Mouse (Mus musculus) induced T-regulatory cell, adult 2 months (primary cell): ENCODE results near the gene Fam160b1.

Experiments used
- DNase-seq: peaks from one replicate; pipeline ENCODE4 v3.0.0-alpha.2; 2012; ENCODE audit warnings: low read depth

The Fam160b1 gene

DNA sequence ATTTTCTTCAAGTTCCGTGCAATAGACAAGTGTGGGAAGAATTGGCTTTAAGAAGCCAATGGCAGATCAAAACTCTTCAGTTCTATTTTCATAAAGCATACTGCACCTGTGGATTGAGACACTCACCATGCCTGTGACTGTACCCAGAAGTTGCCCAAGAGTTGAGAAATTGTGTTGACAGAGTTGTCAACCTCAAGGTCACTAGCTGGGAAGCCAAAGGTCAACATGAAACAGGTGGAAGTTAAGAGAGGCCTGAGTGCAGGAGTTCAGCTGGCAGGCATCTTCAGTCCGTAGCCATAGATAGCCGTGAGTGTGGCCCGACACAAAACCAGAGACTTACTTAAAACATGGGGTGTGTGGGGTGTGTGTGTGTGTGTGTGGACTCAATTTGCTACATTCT, 6.7 kb downstream of the Fam160b1 start:
- no peak for DNase-seq

DNA sequence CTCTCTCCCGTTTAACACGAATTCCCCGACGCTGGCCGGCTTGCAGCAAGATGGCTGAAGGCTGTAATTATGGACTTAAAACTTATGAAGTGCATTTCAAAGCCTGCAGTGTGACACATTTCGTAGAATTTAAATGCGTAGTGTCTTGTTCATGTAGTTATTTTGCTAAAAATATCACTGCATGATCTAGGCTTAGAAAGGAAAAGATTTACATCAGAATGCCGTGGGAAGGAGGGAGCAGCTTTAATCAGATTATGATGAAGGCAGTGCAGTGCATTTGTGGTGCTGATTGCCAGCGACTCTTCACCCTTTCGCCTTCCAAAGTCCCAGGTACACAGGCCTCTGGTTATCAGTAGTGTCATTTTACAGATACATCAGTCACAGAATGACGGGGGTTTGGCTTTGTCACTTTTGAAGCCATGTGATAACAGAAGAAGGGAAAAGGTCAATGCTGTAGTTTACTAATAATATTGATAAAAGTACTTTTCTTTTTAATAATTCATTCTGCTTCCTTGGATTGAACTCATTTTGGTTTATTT, 7.4 kb downstream of the Fam160b1 start:
- DNase-seq, result no peak

DNA sequence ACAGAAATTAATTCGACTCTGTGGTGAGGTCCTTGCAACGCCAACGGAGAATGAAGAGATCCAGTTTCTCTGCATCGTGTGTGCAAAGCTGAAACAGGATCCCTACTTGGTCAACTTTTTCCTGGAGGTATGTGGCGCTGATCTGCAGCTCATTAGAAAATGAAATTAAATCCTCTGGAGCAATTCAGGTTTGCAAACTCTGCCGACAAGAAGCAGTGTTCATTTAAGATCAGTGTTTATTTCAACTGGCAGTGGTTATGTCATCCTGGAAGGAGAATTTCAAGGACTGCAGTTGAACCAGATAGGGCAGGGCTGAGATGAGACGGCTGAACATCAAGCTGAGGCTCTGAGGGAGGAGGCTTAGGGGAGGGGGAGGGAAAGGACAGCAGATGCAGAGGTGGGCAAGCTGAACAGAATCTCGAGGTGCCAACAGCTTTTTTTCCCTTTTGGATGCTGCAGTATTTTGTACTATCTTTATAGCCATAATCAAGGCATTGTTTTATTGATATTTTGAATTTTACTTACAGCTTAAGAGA, 12.9 kb downstream of the Fam160b1 start:
- DNase-seq, result no peak

DNA sequence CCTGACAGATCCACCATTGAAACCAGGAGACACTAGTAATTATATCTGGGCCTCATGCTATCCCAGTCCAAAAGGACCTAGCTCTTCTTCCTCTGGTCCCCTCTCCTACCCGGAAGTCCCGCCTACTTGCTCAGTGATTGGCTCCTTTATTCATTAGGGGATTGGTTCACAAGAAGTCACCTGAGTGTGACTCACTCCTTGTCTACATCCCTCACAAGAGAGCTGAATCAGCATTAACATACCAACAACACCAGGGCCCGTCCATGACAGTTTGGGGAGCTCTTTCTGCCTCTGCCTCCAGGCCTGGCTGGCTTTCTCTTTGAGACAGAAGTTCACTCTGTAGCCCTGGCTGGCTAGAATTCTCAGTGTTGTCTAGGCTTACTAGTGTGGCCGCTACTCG, 14.7 kb downstream of the Fam160b1 start:
- peak; percentile 32 for DNase-seq

DNA sequence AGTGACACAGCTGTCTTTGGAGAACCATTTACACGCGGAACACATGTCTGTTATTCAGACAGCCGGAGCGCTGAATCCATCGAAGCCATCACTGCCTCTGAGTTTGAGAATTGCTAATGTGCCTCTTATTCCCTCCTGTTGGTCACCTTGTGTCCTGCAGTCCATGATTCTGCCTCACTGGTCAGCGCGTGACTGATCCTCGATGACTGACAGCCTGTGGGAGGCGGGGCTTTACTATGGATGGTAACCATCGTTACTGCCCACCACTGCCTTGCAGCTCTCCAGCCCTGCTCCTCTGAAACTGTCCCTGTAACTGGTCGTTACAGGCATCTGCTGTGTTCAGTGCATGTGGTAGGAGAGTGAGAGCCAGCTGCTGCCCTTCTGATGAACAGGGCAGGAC, 15.3 kb downstream of the Fam160b1 start:
- no peak for DNase-seq

DNA sequence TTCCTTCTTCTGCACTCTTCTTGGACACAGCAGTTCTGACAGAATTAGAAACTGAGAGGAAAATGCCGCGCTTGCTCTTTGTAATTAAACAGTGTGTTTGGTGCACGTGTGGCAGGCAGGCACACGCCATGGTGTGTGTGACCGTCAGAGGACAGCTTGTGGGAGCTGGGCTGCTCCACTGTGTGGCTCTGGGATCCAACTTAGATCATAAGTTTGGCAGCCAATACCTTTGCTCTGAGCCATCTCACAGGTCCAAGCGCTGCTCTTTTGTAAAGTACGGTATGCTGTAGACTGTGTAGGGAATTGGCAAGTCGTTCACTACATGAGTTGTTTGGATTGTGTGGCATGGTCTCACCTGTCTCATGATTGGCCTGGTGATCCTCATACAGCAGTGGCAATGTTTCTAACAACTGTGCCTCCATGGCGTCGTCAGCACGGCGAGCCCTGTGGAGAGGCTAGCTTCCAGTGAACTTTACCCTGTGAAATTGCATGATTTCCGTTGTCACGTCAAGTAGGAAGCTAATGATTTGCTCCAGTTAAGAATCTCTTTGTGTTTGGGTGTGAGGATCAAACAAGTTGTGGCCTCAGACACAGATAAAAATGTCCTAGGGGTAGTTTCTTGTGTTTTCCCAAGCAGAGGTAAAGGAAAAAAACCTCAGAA, 16.7 kb downstream of the Fam160b1 start:
- no peak for DNase-seq

DNA sequence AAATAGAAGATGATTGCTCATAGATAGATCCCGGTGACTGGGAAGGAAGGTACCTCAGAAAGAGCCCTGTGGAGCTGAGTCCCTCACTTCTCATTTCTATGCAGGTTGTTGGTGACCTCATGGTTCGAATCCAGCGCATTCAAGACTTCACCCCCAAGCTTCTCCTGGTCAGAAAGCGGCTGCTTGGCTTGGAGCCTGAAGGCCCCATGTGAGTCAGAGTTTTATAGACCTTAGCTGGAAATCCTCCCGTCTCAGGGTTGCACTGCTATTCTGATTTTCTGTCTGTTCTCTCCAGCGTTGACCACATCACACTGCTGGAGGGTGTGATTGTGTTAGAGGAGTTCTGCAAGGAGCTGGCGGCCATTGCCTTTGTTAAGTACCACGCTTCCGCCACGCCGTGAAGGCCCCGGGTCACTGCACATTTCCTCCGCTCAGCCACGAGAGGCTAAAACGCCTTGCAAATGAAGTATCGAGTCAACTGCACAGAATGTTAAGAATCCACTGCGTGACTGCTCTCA, 25.8 kb downstream of the Fam160b1 start:
- no peak for DNase-seq

DNA sequence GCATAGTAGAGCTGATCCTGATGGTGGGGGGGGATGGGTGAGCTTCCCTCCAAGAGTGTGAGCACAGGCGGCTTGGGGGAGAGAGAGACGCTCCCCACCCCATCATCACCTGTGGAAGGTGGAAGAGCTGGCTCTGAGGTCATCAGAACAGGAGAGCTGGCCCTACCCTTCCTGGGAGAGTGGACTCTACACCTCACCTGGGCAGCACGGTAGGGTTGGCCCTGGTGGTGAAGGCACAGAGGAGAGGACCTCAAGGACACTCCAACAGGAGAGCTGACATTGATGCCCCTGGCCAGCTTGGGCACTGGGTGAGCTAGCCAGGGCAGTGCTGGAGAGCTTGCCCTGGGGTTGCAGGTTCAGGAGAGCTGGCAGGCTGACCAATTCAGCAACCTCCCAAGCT, 31.1 kb downstream of the Fam160b1 start:
- no peak for DNase-seq

DNA sequence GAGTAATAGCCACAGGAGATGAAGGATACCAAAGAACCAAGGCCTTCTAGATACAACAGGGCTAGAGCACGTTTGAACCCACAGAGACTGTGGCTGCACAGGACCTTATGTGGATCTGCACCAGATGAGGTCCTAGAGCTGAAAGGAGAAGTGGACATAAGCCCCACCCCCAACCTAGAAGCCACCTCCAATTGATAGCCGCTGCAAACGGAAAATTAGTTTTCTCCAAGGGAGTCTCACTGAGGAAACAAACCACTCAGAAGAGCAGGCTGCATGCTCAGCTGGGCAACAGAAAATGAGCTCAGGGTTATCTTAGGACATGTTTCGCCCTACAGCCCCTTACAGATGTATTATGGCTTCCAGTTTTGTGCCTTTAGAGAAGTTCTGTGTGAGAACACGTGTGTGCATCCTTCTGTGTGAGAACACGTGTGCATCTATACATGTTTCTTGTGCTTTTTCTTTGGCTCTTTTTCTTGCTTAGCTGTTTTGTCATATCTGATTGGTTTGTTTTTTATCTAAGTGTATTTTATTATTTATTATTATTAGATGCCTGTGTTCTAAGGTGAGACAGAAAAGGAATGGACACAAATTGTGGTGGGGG, 33.0 kb downstream of the Fam160b1 start:
- DNase-seq, result no peak

DNA sequence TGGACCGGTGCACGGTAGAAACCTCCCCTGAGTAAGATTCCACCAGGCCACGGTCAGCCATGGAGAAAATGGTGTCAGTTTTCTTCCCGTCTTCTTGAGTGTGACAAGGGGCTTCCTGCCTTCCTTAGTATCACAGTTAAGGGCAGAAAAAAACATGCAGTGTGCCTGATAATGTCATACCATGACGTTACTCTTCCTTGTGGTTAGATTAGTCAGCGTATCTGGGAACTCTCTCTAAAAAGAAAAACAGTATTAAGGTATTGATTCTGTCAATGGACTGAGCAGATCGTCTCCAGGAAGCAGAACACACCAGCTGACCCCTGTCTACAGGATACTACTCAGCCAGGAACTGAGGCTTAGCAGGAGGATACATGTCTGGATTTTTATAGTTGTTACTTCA, 36.1 kb downstream of the Fam160b1 start:
- no peak for DNase-seq

DNA sequence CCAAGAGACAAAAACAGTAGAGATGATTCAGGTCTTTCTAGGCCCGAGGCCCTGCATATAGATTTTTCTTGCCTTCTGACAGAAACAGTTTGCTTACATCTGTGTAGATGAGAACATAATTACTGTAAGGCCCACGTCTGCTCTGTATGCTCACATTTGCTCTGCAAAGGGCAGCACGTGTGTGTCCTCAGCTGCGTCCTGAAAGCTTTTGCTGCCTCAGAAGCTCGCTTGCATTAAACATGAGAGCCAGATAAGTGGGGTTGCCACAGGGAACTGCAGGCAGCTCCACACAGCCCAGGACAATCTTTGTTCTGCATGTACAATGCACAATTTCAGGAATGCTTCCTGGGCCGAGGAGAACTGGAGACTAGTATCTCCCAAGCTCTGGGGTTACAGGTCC, 41.9 kb downstream of the Fam160b1 start:
- no peak for DNase-seq

DNA sequence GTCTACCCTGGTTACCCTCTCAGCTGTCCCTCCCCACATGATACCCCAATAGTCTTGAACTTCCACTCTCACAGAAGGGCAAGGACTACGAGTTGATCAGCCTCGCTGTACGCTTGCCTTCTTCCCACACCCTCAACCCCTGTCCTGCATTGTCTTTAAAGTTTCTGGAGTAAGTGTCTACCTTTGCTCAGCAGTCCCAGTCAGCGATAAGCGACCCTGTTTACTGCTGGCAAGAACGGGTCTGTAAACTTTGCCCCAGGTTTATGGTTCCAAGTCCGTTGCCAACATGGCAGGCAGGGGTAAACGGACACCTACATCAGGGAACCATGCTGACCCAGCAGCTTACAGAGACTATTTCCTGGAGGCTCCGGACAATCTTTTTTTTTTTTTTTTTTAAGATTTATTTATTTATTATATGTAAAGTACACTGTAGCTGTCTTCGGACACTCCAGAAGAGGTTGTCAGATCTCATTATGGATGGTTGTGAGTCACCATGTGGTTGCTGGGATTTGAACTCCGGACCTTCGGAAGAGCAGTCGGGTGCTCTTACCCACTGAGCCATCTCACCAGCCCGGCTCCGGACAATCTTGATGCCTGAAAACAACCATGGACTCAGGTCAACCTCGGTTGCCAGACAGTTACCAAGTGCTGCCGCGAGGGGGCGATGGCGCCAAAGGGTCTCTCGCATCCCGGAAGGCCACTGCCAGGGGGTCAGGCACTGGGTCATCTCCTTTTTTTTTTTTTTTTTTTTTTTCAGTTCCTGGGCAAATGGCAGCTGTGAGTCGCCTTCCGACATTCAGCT, 43.4 kb downstream of the Fam160b1 start:
- DNase-seq, result peak; percentile 73

DNA sequence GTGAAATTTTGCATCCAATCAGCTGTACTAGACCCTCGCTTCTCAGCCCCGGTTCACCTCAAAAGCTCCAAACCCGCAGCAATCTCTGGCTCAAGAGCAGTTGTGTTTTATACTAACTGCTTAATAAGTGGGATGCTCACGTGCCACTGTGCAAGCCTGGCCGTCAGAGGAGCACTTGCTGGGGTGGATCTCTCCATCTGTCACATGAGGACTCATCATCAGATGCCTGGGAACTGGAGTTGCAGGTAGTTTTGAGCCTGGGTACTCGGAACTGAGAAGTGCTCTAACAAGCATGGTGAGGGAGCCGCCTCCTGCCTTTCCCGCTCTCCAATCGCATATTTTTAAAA, 44.0 kb downstream of the Fam160b1 start:
- DNase-seq, result no peak

DNA sequence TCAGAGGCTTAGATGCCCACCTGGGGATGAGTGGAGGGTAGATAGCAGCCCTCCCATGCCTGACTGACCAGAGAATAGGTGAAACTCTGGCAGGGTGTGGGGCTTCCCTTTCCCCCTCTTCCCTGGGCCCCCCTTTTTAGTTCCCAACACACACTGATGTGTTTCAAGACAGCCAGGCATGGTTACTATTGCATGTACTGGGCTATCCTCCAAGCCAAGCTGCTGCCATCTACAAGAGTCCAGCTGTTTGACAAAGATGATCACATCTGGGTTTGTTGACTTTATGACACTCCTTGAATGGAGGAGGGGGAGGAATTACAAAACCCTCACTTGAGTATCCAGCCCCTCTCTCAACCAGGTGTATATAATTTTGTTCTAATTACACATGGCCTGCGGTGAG, 47.5 kb downstream of the Fam160b1 start:
- DNase-seq, result no peak

DNA sequence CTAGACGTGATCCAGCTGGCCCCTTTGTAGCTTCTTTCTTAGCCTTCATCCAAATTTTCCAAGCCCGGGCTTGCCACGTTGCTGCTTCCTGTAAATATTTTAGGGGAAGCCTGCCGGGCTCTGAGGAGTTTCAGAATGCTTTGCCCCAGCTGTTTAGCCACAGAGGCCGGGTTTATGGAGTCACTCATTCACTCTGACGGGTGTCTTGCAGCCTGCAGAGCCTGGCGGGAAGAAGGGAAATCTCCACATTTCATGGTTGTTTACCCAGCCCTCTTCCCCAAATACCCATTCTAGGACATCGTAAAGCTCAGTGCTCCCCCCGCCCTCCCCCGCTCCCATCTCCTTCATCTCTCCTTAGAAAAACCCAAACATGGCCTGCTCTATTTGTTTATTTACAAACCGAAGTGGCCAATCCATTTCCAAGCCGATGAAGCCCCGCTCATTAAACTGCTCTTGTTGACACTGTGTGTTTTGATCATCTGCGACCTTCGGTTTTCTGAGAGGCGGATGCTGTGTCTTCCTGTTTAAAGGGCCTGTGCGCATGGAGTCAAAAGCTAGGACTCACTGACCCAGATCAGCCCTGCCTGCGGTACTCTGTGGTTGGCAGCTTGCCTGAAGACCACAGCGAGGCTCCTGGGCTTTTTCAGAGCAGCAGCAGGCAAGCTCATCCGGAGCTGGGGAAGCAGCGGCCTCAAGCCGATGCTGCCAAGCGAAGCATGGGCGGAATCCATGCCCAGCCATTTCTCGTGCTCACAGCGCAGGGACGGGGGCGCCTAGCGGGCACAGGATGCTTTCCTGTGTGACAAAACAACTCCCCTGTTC, 51.1 kb downstream of the Fam160b1 start:
- peak; percentile 70 for DNase-seq

DNA sequence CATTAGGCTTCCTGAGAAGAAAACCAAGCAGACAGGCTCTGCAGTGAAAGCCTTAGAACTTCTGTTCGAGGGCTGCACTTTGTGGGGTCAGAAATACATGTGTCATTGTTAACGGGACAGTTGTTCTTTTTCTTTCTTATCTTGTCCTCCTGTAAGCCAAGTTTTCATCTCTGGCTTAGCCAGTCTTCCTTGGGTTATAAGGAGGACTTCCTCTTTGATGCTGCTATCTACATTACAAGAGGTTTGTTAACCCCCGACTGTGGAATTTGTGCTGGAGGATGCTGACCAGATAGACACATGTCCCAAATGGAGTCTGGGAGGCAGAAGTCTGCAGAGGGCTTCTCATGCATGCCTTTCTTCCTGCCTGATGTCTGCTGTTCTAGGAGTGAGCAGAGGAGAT, 52.7 kb downstream of the Fam160b1 start:
- no peak for DNase-seq

DNA sequence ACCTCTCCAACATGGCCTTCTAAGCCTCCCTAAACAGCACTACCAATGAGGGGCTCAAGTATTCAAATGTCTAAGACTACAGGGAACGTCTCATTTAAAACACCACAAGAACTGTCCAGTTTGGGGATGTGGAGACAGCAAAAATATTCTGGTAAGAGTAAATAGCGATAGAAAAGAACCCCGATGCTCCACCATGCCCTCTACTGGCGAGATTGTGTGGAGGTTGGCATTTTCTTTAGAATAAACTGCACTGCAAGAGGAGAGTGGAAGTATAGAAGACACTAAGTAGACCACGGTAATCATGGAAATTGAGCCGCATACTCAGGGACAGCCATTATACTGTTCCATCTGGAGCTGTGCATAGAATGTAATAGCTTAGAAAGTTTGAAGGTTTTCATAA, 53.4 kb downstream of the Fam160b1 start:
- peak; percentile 60 for DNase-seq

DNA sequence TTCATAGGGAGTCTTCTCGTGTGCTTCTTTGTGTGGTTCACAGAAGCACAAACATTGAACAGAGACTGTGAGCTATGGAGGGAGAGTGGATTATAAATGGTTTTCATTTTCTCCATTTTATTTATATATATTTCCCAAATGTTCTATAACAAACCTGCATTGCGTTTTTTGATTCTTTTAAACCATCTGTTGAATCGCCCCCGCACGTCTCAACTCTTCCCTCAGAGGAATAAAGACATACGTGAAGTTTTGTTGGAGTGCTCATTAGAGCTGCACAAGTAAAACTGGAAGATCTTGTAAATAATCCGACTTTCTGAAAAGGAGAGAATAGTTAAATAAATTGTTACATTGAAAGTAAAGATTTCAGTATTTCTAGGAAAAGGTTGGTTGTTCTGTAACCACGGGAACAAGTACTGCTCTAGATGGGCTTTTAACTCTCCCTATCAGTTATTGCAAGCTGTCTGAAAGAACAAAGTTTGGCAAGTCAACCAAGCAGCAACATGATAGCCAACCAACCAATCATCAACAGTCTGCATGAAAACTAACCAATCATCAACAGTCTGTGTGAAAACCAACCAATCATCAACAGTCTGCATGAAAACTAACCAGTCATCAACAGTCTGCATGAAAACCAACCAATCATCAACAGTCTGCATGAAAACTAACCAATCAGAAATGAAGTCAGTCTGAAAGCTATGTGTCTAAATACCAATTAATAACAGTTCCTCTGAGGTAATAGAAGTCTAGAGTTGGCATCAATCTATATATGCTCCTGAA, 54.7 kb downstream of the Fam160b1 start:
- DNase-seq, result no peak

DNA sequence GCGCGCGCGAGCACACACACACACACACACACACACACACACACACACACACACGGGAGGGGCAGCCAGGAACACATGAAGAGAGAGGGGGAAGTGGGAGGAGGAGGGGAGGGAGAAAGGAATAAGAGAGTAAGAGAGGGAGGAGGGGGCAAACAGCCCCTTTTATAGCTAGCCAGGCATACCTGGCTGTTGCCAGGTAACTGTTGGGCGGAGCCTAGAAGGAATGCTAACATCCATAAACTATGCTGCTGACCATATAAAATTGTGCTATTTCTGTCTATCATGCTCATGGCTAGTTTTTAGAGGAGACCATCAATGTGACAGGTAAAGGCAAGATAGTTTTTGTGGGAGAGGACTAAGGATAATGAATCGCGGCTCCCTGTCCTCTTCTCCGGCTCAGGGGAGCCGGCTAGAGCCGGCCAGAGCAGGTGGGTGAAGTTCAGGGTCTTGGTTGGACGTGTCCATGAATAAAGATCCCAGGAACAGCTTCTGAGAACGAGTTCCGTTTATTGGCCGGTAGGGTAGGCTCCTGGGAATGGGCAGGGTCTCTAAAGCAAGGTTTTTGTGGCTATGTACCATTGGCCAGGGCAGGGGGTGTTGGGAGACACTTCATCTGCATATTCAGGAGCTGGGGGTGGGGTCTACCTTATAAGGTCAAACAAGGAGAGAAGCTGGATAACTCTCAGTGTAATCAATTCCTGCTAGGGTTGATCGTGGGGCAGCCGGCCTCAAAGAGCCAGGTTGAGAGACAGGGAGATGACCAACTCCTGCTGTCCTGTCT, 57.5 kb downstream of the Fam160b1 start:
- no peak for DNase-seq

DNA sequence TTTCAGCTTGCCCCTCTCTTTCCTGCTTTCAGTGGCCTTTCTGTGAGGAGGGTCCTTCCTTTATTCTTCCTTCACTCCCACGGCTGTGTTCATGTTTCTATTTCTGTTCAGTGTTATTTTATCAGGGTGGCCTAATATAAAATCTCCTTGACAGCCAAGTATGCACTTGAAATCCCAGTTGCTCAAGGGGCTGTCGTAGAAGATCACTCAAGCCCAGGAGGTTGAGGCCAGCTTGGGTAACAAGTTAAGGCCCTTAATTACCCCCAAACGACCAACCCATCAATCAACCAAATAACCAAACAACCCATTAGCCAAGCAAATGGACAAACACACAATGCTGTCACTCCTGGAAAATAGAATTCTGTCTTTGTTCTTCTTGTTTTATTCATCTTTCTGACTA, 62.9 kb downstream of the Fam160b1 start:
- DNase-seq, result no peak
